Mouse (Mus musculus): ENCODE data around the gene Prkra.

Gene Prkra

DNA sequence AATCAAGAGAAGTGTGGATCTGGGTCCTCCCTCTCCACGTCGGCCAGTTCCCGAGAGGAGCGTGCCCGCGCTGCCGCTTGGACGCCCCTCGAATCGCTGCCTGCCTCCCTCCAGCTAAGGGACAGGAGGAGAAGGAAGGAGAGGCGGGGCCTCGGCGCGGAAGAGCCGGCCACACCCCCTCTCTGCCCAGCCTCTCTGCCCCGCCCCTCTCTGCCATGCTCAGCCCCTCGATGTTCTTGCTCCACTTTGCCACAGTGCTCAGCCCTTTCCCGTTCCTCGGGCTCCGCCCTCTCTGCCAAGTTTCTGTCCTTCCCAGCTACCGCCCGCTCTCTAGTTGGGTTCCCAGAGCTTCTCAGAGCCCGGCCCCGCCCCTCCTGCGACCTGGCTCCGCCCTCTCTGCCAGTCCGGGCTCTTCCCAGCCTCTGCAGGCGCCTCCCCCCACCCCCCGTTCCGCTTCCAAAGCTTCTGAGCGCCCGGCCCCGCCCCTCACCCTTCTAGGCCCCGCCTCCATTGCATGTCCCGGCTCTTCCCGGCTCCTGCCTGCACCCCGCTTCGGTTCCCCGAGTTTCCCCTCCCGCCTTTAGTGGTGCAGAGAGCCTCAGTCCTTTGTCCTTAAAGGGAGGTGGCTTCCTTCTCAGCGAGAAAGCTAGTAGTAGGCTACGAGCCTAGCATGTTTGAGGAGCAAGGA, at the start of gene Prkra, which contains the start of gene Pjvk:
Gene Prkra (minus strand): TSS at position 133 of the 688 bp plus-strand sequence.
Gene Pjvk (plus strand): TSS at position 594 of the 688 bp plus-strand sequence.
- peak; percentile 100 for DNase-seq (ENCODE audit: low spot score)

GRCm38 (mm10) chr2:76695290-76695689, 47.5 kb upstream of the Prkra start:
- DNase-seq (ENCODE audit: low spot score): no peak

DNA sequence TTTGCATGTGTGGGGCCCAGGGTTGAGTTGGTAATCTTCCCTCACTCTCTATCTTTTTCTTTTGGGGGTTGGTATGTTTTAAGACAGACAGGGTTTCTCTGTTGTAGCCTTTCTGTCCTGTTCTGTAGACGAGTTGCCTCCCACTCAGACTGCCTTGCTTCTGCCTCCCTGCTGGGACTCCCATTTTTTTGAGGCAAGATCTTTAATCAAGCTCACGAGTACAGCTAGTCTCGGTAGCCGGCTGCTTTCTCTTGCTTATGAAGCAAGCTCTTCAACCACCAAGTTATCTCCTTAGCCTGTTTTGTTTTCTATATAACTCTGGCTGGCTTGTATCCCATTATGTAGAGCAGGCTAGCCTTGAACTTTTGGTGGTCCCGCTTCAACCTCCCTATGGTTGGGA, 46.0 kb upstream of the Prkra start:
- DNase-seq (ENCODE audit: low spot score): no peak

DNA sequence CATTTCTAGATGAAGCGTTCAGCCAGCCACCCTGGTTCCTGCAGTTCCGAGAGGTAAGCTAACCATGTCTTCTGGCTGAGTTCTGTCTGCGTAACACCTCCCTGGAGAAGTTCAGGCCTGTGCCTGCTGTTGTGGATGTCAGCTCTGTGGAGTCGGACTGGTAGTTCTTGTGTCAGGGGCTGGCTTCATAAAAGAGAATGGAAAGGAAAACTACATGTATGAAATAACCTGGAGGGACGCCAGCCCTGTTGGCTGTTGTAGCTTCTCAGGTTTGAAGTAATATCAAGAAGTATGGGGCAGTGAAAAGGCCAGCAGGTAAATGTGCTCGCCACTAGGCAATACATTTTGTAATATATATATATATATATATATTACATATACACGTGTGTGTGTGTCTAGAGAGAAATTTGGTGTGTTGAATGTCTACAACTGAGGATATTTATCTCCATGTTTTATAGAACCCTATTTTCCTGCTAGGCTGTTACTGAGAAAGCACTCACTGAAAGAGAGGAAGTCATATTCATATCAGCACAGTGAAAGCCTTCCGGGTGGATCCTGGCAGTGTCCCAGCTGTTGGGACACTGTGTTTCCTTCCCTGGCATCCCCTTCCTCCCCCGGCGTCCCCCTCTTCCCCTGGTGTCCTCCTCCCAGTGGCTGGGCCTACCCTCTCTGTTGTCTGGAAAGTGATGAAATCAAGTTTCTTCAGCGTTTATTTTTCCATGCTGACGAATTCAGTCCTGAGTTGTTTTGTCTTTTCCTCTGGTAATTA, 42.8 kb upstream of the Prkra start:
- DNase-seq (ENCODE audit: low spot score): peak; percentile 77

- no peak for DNase-seq (ENCODE audit: low spot score)
Measured at GRCm38 (mm10) chr2:76688162-76688561, 40.3 kb upstream of the Prkra start.

DNA sequence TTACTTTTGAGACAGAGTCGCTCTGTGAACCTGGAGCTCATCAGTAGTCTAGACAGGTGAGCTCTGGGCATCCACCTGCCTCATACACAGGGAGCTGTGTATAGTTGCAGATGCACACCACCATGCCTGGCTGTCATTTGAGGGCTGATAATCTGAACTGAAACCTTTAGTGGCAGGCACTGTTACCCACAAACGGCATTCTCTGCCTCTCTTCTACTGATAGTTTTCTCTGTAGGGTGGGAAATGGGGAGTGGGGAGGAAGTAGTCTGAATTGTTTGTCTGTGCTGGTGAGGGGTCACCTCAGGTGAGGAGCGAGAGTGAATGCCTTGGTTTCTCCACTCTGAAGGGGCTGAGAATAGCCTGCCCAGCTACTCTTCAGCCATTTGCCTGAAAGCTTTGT, 39.8 kb upstream of the Prkra start:
- DNase-seq (ENCODE audit: low spot score): no peak

DNA sequence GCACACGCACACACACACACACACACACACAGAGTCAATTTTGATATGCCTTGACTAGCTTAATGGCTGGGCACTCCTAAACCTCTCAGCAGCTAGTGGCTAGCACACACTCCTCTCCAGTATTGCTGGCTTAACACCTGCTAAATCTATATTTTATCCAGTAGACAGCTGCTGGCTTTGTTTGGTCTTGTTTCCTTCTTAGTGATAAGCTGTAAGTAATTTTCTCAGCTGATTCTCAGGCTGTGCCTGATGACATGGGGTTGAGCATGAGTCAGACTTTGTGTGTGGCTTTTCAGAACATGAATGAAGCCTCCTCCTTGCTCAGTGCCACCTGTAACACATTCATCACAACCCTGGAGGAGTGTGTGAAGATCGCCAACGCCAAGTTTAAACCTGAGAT, 39.2 kb upstream of the Prkra start:
- DNase-seq (ENCODE audit: low spot score): no peak

- DNase-seq (ENCODE audit: low spot score): no peak
Measured at GRCm38 (mm10) chr2:76682301-76682700, 34.5 kb upstream of the Prkra start.

- DNase-seq (ENCODE audit: low spot score): no peak
Measured at GRCm38 (mm10) chr2:76676401-76677226, 28.8 kb upstream of the Prkra start.

DNA sequence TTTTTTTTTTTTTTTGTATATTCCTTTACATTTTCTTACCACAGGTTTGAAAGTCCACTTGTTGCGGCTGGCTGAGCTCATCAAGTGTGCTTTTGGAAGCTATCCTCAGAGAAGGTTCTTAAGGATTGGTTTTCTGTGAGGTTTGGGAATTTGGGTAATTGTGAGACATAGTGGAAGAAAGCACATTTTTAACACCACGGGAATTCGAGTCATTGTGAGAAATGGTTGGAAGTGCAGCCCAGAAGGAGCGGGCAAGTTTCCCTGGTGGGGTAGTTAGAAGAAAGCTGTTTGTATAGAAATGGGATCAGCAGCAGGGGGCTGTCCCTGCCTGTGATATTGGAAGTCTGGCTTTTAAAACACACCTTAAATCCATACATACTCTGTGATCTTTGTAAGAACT, 28.1 kb upstream of the Prkra start:
- no peak for DNase-seq (ENCODE audit: low spot score)

DNA sequence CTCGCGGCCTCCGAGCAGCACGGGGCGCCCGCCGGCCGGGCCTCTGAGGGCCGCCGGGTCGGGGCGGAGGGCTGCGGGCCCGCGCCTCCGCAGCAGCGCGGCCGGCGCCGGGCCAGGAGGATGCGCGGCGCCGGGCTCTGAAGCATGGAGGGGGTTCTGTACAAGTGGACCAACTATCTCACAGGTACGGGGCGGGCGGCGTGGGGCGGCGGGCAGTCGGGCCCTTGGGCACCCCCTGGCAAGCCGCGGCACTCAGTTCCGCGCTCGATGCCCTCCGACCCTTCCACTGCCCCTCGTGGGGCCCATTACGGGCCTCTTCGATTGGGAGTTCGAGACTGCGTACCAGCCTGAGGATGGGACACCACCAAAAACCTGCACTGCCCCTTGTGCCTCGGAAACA, 27.6 kb upstream of the Prkra start:
- no peak for DNase-seq (ENCODE audit: low spot score)

DNA sequence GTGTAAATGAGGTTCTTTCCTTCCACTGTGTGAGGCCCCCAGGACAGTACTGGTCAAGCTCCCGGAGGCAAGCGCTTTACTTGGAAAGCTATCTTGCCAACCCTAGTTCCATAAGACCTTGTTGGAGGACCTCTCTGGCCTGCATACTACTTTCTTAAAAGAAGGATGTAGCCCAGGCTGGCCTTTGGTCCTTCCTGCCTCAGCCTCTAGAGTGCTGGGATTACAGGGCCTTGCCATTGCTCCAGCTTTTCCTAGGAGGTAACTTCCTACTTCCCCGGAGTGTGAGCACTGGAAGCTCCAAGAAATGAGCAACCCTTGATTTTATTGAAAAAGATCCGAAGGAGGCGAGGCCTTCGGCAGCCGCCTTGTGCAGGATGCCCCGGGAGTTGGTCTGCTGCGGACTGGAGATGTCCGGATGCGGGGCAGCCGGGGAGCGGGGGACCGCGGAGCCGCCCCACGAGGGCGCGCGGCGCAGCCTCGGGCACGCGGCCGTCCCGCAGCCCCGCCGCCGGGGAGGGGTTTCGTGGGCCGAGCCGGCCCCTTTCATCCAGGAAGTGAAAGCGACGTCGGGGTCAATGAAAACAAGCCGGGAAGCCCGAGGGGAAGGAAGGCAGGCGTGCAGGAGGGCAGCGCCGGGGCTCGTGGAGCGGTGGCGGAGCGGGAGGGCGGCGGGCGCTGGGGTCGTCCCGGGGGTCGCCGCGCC, 27.1 kb upstream of the Prkra start, which contains the start of gene Plekha3:
Gene Plekha3 (plus strand): TSS at position 557 of the 703 bp plus-strand sequence.
- peak; percentile 85 for DNase-seq (ENCODE audit: low spot score)

GRCm38 (mm10) chr2:76673472-76674081, 25.8 kb upstream of the Prkra start:
- peak; percentile 71 for DNase-seq (ENCODE audit: low spot score)

GRCm38 (mm10) chr2:76672966-76673392, 25.2 kb upstream of the Prkra start, which contains the start of gene Fkbp7:
Gene Fkbp7, minus strand, starts transcription at chr2:76673116.
- DNase-seq (ENCODE audit: low spot score): peak; percentile 95

- DNase-seq (ENCODE audit: low spot score): no peak
Measured at GRCm38 (mm10) chr2:76672134-76672745, 24.4 kb upstream of the Prkra start.

- DNase-seq (ENCODE audit: low spot score): no peak
Measured at GRCm38 (mm10) chr2:76671641-76672040, 23.8 kb upstream of the Prkra start.

DNA sequence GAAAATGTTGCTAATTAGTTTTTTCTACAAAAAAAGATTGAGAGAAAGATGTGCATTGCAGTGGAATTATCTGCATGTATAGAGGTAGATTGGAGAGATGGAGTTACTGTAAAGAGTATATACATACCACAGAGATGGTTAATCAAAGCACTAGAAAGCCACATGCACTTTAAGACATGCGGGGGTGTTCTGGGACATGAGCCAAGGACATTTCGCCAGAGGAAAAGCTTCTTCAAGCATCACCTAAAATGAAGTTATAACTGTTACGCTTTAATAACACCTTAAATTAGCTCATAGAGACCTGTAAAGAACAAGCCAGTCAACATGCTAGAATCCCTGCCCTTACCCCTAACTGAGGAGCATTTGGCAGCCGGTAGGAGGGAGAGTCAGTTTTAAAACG, 19.4 kb upstream of the Prkra start:
- DNase-seq (ENCODE audit: low spot score): no peak

DNA sequence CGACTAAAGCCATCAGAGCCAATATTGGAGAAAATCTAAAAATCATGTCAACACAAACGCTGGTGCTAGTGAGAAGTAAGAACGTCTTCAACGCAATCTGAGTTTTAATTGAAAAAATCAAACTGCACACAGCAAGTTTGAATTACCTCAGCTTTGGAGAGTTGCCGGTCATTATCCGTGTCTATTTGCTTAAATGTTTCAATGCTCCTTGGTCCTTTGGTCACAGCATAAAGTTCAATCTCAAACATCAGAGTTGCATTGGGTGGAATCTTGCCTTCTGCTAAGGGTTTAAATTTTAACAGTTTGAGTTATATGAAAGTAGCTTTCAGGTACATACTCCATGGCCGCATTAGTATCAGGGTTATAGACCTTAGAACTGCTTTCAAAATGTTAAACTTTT, 17.7 kb upstream of the Prkra start:
- DNase-seq (ENCODE audit: low spot score): no peak

GRCm38 (mm10) chr2:76659419-76659818, 11.6 kb upstream of the Prkra start:
- no peak for DNase-seq (ENCODE audit: low spot score)

- no peak for DNase-seq (ENCODE audit: low spot score)
Measured at GRCm38 (mm10) chr2:76658551-76658950, 10.7 kb upstream of the Prkra start.

DNA sequence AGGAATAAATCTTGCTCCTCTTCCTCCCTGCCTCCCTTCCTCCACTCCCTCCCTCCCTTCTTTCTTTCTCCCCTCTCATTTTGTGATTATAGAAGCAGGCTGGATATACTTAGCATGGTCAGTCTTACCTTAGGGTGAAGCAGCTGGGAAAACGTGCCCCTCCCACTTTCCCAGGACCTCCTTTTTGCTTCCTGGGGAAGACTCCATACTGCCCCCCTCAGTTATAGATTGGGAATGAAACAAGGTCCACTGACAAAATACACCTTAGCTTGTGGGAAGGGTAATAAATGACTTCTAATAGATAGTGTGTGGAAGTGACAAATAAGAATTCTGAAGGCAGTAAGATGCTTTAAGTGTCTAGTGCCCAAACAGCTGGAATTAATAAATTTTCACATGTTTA, 8.2 kb upstream of the Prkra start:
- DNase-seq (ENCODE audit: low spot score): no peak

Measured in testis, postnatal 10 days (tissue).